Mouse (Mus musculus) mouse embryonic stem cell (cell line): ENCODE results near the gene 9130213A22Rik.

Experiments used
- in situ Hi-C, 2 experiments: fragments of 300-500 bp; cut with MboI; formaldehyde crosslinking; loops; 1 replicate in 1 of 2; 3 replicates in 1 of 2; pipeline ENCODE4 v1.14.3; 2019 to 2020; ENCODE audit warnings: low sequenced_read_pairs in 2 of 2, low pct_unique_long_range_greater_than_20kb in 1 of 2, mixed read lengths in 1 of 2; ENCODE audit not compliant: unreplicated experiment in 1 of 2

9130213A22Rik gene

GRCm38 (mm10) chr11:69110319-69111046, 11.9 kb downstream of the 9130213A22Rik start:
- in situ Hi-C loops = no loop called here

- in situ Hi-C loops = no loop called here
Observed at GRCm38 (mm10) chr11:69109032-69109900, 13.1 kb downstream of the 9130213A22Rik start.

GRCm38 (mm10) chr11:69108223-69108622, 14.2 kb downstream of the 9130213A22Rik start:
- in situ Hi-C loops = no loop called here

GRCm38 (mm10) chr11:69107676-69108075, 14.7 kb downstream of the 9130213A22Rik start:
- in situ Hi-C loops = no loop called here

- in situ Hi-C loops = no loop called here
Observed at GRCm38 (mm10) chr11:69106842-69107241, 15.5 kb downstream of the 9130213A22Rik start.

- in situ Hi-C loops = no loop called here
Observed at GRCm38 (mm10) chr11:69106299-69106698, 16.1 kb downstream of the 9130213A22Rik start.

- in situ Hi-C loops = no loop called here
Observed at GRCm38 (mm10) chr11:69105796-69106195, 16.6 kb downstream of the 9130213A22Rik start.

- in situ Hi-C loops = no loop called here
Observed at GRCm38 (mm10) chr11:69105227-69105626, 17.2 kb downstream of the 9130213A22Rik start.

- in situ Hi-C loops = no loop called here
Observed at GRCm38 (mm10) chr11:69104487-69104886, 17.9 kb downstream of the 9130213A22Rik start.

GRCm38 (mm10) chr11:69103531-69104435, 18.6 kb downstream of the 9130213A22Rik start:
- in situ Hi-C loops = no loop called here

- in situ Hi-C loops = no loop called here
Observed at GRCm38 (mm10) chr11:69103121-69103520, 19.3 kb downstream of the 9130213A22Rik start.

- in situ Hi-C loops = no loop called here
Observed at GRCm38 (mm10) chr11:69102403-69102725, 20.0 kb downstream of the 9130213A22Rik start.

- in situ Hi-C loops = no loop called here
Observed at GRCm38 (mm10) chr11:69101604-69102402, 20.6 kb downstream of the 9130213A22Rik start.

GRCm38 (mm10) chr11:69100639-69101360, 21.6 kb downstream of the 9130213A22Rik start:
- in situ Hi-C loops = no loop called here

- in situ Hi-C loops = no loop called here
Observed at GRCm38 (mm10) chr11:69099915-69100345, 22.5 kb downstream of the 9130213A22Rik start.

- in situ Hi-C loops = no loop called here
Observed at GRCm38 (mm10) chr11:69099177-69099914, 23.0 kb downstream of the 9130213A22Rik start.

- in situ Hi-C loops = no loop called here
Observed at GRCm38 (mm10) chr11:69098762-69099091, 23.7 kb downstream of the 9130213A22Rik start.
